Mouse (Mus musculus) E14TG2a.4 (cell line): Measurements from ENCODE around the gene Cd164l2.

Experiments
- H3K27me3 ChIP-seq: 2 replicates; pipeline ENCODE4 v1.6.1; 2014; ENCODE audit warnings: low read length, control low read depth; ENCODE audit not compliant: insufficient read depth
- H3K36me3 ChIP-seq: 2 replicates; pipeline ENCODE4 v1.6.1; 2014; ENCODE audit warnings: low read length, control low read depth; ENCODE audit not compliant: insufficient read depth
- H3K4me1 ChIP-seq: replicated peaks from 2 replicates; pipeline ENCODE4 v1.6.1; 2014; ENCODE audit warnings: low read depth, low read length, control low read depth
- H3K4me3 ChIP-seq: replicated peaks from 2 replicates; pipeline ENCODE4 v1.5.1; 2014; ENCODE audit warnings: mild to moderate bottlenecking, low read length
- H3K9me3 ChIP-seq: 2 replicates; pipeline ENCODE4 v1.6.1; 2014; ENCODE audit warnings: low read length, control low read depth
- CTCF ChIP-seq: conservative IDR thresholded peaks from 2 replicates; pipeline ENCODE4 v1.5.1; 2014; ENCODE audit warnings: low read length
- NANOG ChIP-seq: IDR thresholded peaks from 2 replicates; pipeline ENCODE4 v1.6.1; 2014; ENCODE audit warnings: borderline replicate concordance, low read length, mixed read lengths
- POU5F1 ChIP-seq: IDR thresholded peaks from 2 replicates; pipeline ENCODE4 v1.6.1; 2014; ENCODE audit warnings: low read length, borderline replicate concordance

Cd164l2 gene

GRCm38 (mm10) chr4:133257798-133258408 is 46.0 kb downstream of the Cd164l2 start:
- no peak for TF ChIP-seq CTCF
- TF ChIP-seq NANOG = no peak
- no peak for TF ChIP-seq POU5F1
- H3K9me3 ChIP-seq = no peaks in the 10 kb centered on the region
- H3K36me3 ChIP-seq = 0 out of 2 replicates have a peak, but pooled peaks cover 3% of the 10 kb centered on the region
- H3K27me3 ChIP-seq = peaks cover 50% of the 10 kb centered on the region
- peaks cover 53% of the 10 kb centered on the region for H3K4me1 ChIP-seq
- peak overlapping the region; percentile 69 for H3K4me3 ChIP-seq

- Histone ChIP-seq H3K27me3 (peaks cover 14% of the 10 kb centered on the region), H3K4me1 (peaks cover 60% of the 10 kb centered on the region), H3K9me3 (no peaks in the 10 kb centered on the region), H3K36me3 (peaks cover 22% of the 10 kb centered on the region), H3K4me3 (peak overlapping the region; percentile 57)
- no peak for TF ChIP-seq POU5F1
- TF ChIP-seq CTCF = no peak
- no peak for TF ChIP-seq NANOG
Observed at GRCm38 (mm10) chr4:133261641-133262374, 49.9 kb downstream of the Cd164l2 start.

GRCm38 (mm10) chr4:133262375-133262765 is 50.4 kb downstream of the Cd164l2 start:
- peaks cover 28% of the 10 kb centered on the region for H3K36me3 ChIP-seq
- peaks cover 55% of the 10 kb centered on the region for H3K4me1 ChIP-seq
- TF ChIP-seq CTCF (no peak), POU5F1 (no peak), NANOG (no peak)
- peak overlapping the region; percentile 57 for H3K4me3 ChIP-seq
- peaks cover 14% of the 10 kb centered on the region for H3K27me3 ChIP-seq
- no peaks in the 10 kb centered on the region for H3K9me3 ChIP-seq

- Histone ChIP-seq H3K9me3 (no peaks in the 10 kb centered on the region), H3K36me3 (peaks cover 33% of the 10 kb centered on the region), H3K4me3 (peak within 1 kb of the TSS; percentile 57), H3K27me3 (peaks cover 11% of the 10 kb centered on the region), H3K4me1 (peaks cover 50% of the 10 kb centered on the region)
- TF ChIP-seq CTCF (no peak), NANOG (no peak), POU5F1 (no peak)
Observed at GRCm38 (mm10) chr4:133262882-133263281, 51.0 kb downstream of the Cd164l2 start, which contains the start of gene Sytl1. Sytl1 (minus strand) TSS chr4:133263113.

GRCm38 (mm10) chr4:133263756-133264155 is 51.8 kb downstream of the Cd164l2 start:
- Histone ChIP-seq H3K4me3 (no peak overlapping the region), H3K27me3 (peaks cover 7% of the 10 kb centered on the region), H3K4me1 (peaks cover 42% of the 10 kb centered on the region), H3K36me3 (peaks cover 42% of the 10 kb centered on the region), H3K9me3 (no peaks in the 10 kb centered on the region)
- TF ChIP-seq POU5F1 = no peak
- TF ChIP-seq NANOG = no peak

GRCm38 (mm10) chr4:133264559-133264958 is 52.6 kb downstream of the Cd164l2 start:
- TF ChIP-seq CTCF (no peak), NANOG (no peak)
- no peaks in the 10 kb centered on the region for H3K9me3 ChIP-seq
- H3K27me3 ChIP-seq = no peaks in the 10 kb centered on the region
- H3K4me1 ChIP-seq = peaks cover 37% of the 10 kb centered on the region
- peaks cover 50% of the 10 kb centered on the region for H3K36me3 ChIP-seq
- no peak overlapping the region for H3K4me3 ChIP-seq

GRCm38 (mm10) chr4:133265297-133265696 is 53.4 kb downstream of the Cd164l2 start:
- Histone ChIP-seq H3K4me3 (no peak overlapping the region), H3K36me3 (peaks cover 57% of the 10 kb centered on the region), H3K9me3 (no peaks in the 10 kb centered on the region), H3K27me3 (no peaks in the 10 kb centered on the region), H3K4me1 (peaks cover 35% of the 10 kb centered on the region)
- no peak for TF ChIP-seq POU5F1
- no peak for TF ChIP-seq NANOG
- TF ChIP-seq CTCF = no peak

GRCm38 (mm10) chr4:133265759-133266158 is 53.8 kb downstream of the Cd164l2 start:
- Histone ChIP-seq H3K27me3 (no peaks in the 10 kb centered on the region), H3K4me1 (peaks cover 32% of the 10 kb centered on the region), H3K36me3 (peaks cover 62% of the 10 kb centered on the region), H3K4me3 (no peak overlapping the region), H3K9me3 (no peaks in the 10 kb centered on the region)
- TF ChIP-seq CTCF = no peak
